Mouse (Mus musculus): ENCODE data around the gene Gm11060. TPM values are rescaled to one million over a fixed set of nuclear protein-coding genes. Genes with fewer than 3 reads are reported as not detected.
A peak's percentile ranks its signal among the peaks of the same experiment; 100 is the strongest.

Gm11060 gene
- polyA plus RNA-seq, 1 experiment from 2014 or later, result not detected

DNA sequence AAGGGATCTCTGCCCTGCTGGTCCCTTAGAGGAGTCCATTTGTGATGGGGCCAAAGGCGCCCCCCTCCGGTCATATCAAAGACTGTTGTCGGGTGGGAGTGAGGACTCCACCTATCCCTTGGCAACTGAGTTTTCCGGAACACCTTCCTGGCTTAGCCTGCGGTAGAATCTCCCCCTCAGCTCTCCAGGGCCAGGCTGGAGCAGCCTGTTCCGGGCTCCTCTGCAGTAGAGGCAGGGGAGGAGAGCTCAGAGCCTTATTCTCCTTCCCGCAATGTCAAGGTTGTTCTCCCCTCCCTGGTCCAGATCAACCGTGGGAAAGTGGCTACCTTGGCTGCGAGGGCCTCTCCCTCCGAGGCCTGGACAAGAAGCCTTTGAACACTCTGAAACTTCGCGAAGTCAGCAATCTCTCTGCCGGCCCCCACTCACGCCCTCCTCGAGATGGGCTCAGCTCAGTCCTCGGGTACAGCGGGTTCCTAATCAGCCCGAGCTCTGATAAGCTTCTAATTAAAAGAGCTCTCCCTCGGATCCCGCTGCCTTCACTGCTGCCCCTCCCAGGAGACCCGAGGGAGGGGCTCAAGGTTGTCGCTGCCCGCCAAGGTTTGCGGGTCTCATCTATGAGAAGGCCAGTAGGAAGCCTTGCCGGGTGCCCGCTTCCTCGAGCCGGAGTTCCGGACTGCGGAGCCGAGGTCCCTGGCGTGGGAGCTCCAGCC, 38.7 kb downstream of the Gm11060 start:
- 1% methylated on average over 32 of the region's 32 CpGs for WGBS
- peak overlapping the region; percentile 25; the same call in 1 of the 2 replicates for H3K4me2 ChIP-seq

DNA sequence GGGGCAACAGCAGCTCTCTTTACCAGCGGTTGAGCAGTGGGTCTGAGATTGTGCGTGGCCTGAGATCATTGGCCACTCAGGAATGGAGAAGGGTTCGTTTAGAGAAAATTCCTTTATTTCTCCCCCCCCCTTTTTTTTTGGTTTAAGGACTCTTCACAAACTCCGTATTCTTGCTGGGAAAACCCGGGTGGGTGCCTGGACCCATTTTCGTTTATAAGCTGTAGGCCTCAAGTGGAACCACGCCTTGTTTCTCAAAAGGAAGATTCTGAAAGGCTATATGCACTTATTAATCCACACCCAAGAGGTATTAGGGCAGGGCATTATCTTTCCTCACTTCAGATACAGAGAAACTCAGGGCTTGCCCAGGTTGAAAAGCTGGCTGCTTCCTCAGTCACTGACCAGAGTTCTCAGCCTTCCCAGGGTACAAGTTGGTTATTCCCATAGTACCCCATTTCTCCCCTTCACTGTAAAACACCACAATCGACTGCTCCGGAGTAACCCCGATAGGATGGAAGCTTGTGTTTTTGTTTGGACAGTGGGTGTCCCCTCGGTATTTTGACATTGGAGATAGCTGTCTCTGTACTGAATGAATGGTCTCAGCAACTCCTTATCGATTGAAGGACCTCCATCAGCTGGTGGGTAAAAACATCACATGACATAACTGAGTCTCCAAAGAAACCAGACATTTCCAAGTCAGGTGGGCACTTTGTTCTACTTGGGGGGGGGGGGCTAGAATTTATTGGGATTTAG, 39.4 kb downstream of the Gm11060 start:
- H3K9ac ChIP-seq, result no peak overlapping the region
- no peaks in the 10 kb centered on the region for H3K36me3 ChIP-seq (ENCODE audit: insufficient read depth)
- H3K4me3 ChIP-seq (ENCODE audit: low read depth, low read length), result peak overlapping the region; percentile 8; the same call in 1 of the 2 replicates
- peak overlapping the region; percentile 25; the same call in 1 of the 2 replicates for H3K4me2 ChIP-seq
- 10% methylated on average over 12 of the region's 12 CpGs for WGBS
- no peak for DNase-seq
- H3K27ac ChIP-seq (ENCODE audit: low read depth), result no peak overlapping the region
- no peaks in the 10 kb centered on the region for H3K4me1 ChIP-seq (ENCODE audit: insufficient read depth)
- peaks cover 97% of the 10 kb centered on the region for H3K27me3 ChIP-seq (ENCODE audit: insufficient read depth, low read length)
- no peak for TF ChIP-seq CTCF (IDR thresholded peaks at IDR 0.05; ENCODE audit: low read depth)
- H3K9me3 ChIP-seq (ENCODE audit: low read depth, low read length), result no peaks in the 10 kb centered on the region
- ATAC-seq (ENCODE audit: insufficient read depth), result no peak

More for the DNA sequence above, 38.7 kb downstream of the Gm11060 start:
- 0 out of 2 replicates have a peak, but pooled peaks have one; percentile 12 for TF ChIP-seq CTCF (IDR thresholded peaks at IDR 0.05; ENCODE audit: low read depth)
- DNase-seq (peak; percentile 42), ATAC-seq (ENCODE audit: insufficient read depth) (no peak)
- Histone ChIP-seq H3K4me3 (ENCODE audit: low read depth, low read length) (peak overlapping the region; percentile 8; the same call in 1 of the 2 replicates), H3K4me1 (ENCODE audit: insufficient read depth) (no peaks in the 10 kb centered on the region), H3K36me3 (ENCODE audit: insufficient read depth) (no peaks in the 10 kb centered on the region), H3K9ac (no peak overlapping the region), H3K27me3 (ENCODE audit: insufficient read depth, low read length) (peaks cover 97% of the 10 kb centered on the region), H3K9me3 (ENCODE audit: low read depth, low read length) (no peaks in the 10 kb centered on the region), H3K27ac (ENCODE audit: low read depth) (no peak overlapping the region)

DNA sequence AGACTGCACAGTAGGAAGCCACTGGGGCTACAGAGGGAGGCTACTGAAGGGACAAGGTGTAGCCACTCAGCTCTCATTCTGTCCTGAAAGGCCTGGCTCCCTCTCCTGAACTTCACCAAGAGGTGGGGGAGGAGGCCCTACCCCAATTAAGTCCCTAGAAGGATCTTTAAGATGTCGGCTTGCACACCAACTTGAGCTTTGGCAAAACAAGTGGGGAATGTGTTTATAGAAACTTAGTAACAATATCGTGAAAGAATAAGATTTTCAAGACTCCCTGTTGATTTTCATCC, 39.9 kb downstream of the Gm11060 start:
- ATAC-seq (ENCODE audit: insufficient read depth), result no peak
- H3K27me3 ChIP-seq (ENCODE audit: insufficient read depth, low read length), result peaks cover 97% of the 10 kb centered on the region
- H3K27ac ChIP-seq (ENCODE audit: low read depth), result no peak overlapping the region
- H3K9me3 ChIP-seq (ENCODE audit: low read depth, low read length), result no peaks in the 10 kb centered on the region
- no peaks in the 10 kb centered on the region for H3K36me3 ChIP-seq (ENCODE audit: insufficient read depth)
- H3K4me3 ChIP-seq (ENCODE audit: low read depth, low read length), result no peak overlapping the region
- TF ChIP-seq CTCF (IDR thresholded peaks at IDR 0.05; ENCODE audit: low read depth), result no peak
- H3K4me1 ChIP-seq (ENCODE audit: insufficient read depth), result no peaks in the 10 kb centered on the region
- H3K9ac ChIP-seq, result no peak overlapping the region
- 14% methylated on average over 2 of the region's 2 CpGs for WGBS
- no peak overlapping the region; the same call in 1 of the 2 replicates for H3K4me2 ChIP-seq
- DNase-seq, result no peak

DNA sequence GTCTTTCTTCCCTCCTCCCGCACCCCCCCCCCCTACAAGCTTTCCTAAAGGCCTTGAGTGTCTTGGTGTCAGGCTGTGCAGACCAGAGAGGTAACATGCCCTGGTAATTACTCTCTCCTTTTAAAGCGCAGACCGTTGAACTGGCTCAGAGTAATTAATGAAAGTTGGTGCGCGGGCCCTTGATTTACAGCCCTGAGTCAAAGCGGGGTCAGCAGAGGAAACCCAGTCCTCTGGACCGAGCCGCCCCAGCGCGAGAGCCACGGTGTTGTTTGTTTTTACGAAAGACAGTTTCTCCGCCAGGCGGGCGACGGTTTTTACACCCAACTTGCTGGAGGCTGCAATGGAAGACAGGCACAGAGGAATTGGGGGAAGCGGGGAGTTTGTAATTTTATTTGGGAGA, 40.5 kb downstream of the Gm11060 start:
- DNase-seq (peak; percentile 19), ATAC-seq (ENCODE audit: insufficient read depth) (no peak)
- Histone ChIP-seq H3K4me3 (ENCODE audit: low read depth, low read length) (no peak overlapping the region), H3K4me1 (ENCODE audit: insufficient read depth) (no peaks in the 10 kb centered on the region), H3K4me2 (no peak overlapping the region; the same call in 1 of the 2 replicates), H3K27me3 (ENCODE audit: insufficient read depth, low read length) (peaks cover 96% of the 10 kb centered on the region), H3K9ac (peak overlapping the region; percentile 9; the same call in 1 of the 2 replicates), H3K27ac (ENCODE audit: low read depth) (no peak overlapping the region), H3K9me3 (ENCODE audit: low read depth, low read length) (no peaks in the 10 kb centered on the region), H3K36me3 (ENCODE audit: insufficient read depth) (no peaks in the 10 kb centered on the region)
- TF ChIP-seq CTCF (IDR thresholded peaks at IDR 0.05; ENCODE audit: low read depth), result no peak
- WGBS, result 2% methylated on average over 17 of the region's 17 CpGs

DNA sequence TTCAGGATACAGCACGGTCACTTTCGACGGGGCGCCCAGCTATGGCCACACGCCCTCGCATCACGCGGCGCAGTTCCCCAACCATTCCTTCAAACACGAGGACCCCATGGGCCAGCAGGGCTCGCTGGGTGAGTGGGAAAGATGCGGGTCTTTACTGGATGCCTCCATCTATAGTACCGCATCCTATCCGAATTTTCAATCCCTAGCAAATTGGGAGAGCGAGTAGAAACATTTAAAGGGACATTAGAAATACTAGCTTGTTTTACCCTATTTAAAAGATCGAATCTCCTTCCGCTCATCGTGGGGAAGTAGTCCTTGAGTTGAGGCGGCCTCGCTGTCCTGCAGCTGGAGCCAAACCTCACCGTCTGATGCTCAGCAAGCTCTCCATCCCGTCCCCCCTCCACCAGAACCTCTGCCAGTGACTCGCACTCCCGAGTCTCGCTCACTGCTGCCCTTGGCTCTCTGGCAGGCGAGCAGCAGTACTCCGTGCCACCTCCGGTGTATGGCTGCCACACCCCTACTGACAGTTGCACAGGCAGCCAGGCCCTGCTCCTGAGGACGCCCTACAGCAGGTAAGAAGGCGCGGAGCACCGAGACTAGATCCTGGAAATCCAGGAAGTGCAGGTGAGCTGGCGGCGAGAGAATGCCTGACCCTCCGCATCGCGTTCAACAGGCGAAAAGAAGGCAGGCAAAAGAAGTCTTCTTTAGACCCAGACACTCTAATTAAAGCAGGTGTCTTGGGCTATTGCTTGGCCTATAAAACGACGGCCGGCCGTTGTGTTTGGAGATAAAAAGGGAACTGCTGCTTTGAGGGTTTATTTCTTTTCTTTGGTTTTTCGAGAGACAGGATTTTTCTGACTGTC, 41.3 kb downstream of the Gm11060 start:
- TF ChIP-seq CTCF (IDR thresholded peaks at IDR 0.05; ENCODE audit: low read depth), result no peak
- no peak overlapping the region for H3K4me3 ChIP-seq (ENCODE audit: low read depth, low read length)
- no peaks in the 10 kb centered on the region for H3K36me3 ChIP-seq (ENCODE audit: insufficient read depth)
- H3K27ac ChIP-seq (ENCODE audit: low read depth), result peak overlapping the region; percentile 6; the same call in 1 of the 2 replicates
- H3K9ac ChIP-seq, result no peak overlapping the region
- peak overlapping the region; percentile 23; the same call in 1 of the 2 replicates for H3K4me2 ChIP-seq
- no peaks in the 10 kb centered on the region for H3K4me1 ChIP-seq (ENCODE audit: insufficient read depth)
- no peak for ATAC-seq (ENCODE audit: insufficient read depth)
- H3K9me3 ChIP-seq (ENCODE audit: low read depth, low read length), result no peaks in the 10 kb centered on the region
- DNase-seq, result no peak
- WGBS, result 3% methylated on average over 43 of the region's 43 CpGs
- H3K27me3 ChIP-seq (ENCODE audit: insufficient read depth, low read length), result peaks cover 87% of the 10 kb centered on the region

DNA sequence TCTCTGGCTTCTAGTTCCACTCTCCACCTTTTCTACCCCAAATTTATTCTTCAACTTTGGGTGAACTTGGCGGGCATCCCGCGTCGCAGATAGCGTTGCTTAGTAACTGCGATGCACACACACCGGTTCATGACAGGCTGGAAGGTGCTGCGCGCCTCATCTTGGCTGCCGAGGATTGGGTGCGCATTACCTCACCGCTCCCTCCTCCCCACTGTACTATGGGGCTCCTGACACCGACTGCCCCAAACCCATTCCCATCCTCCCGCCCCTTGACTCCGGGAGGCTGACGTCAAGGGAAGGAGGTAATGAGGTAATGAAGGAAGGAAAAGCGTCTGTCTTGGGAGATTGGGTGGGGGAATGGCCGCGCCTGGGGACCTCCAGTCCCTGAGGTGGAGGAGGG, 42.5 kb downstream of the Gm11060 start:
- H3K36me3 ChIP-seq (ENCODE audit: insufficient read depth), result no peaks in the 10 kb centered on the region
- no peaks in the 10 kb centered on the region for H3K4me1 ChIP-seq (ENCODE audit: insufficient read depth)
- H3K9ac ChIP-seq, result no peak overlapping the region
- peak overlapping the region; percentile 5; the same call in 1 of the 2 replicates for H3K4me2 ChIP-seq
- TF ChIP-seq CTCF (IDR thresholded peaks at IDR 0.05; ENCODE audit: low read depth), result no peak
- H3K4me3 ChIP-seq (ENCODE audit: low read depth, low read length), result no peak overlapping the region
- H3K27ac ChIP-seq (ENCODE audit: low read depth), result no peak overlapping the region
- DNase-seq (peak; percentile 73), ATAC-seq (ENCODE audit: insufficient read depth) (peak; percentile 91)
- no peaks in the 10 kb centered on the region for H3K9me3 ChIP-seq (ENCODE audit: low read depth, low read length)
- H3K27me3 ChIP-seq (ENCODE audit: insufficient read depth, low read length), result peaks cover 85% of the 10 kb centered on the region
- under 1% methylated on average over 19 of the region's 19 CpGs for WGBS
